Comparison of ENCODE assay signal across 9 mouse cellular contexts in the genomic region with DNA sequence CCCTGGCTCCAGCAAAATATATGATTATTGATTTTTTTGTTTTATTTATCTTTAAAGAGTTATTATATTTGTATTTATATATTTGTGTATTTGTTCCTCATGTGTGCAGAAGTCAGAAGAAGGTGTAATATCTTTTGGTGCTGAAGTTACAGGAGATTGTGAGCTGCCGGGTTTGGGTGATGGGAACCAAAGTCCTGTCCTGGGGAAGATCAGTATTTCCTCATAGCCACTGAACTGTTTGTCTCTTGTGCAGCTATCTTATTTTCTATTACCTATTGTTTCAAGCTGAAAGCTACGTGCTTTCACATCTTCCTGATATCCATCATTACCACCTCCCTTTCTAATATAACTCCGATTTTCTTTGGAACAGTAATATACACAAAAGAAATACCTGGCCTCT. TPM values are rescaled to one million over a fixed set of nuclear protein-coding genes. Genes with fewer than 3 reads are reported as not detected.
DNase-seq lines count a peak whose midpoint lies in the region; ATAC-seq and TF ChIP-seq lines count a peak whose summit lies in the region.
"Had no signal": no experiment of that assay in that cellular context is flagged by ENCODE, and none has a peak within 500 bp of the region (broad histone marks: within the 10 kb centered on the region; RNA-seq: fewer than 3 reads in every experiment).

No protein-coding gene starts in this region.

- no peak for TF ChIP-seq POLR2A in myocyte (IDR thresholded peaks at IDR 0.05; ENCODE audit: insufficient read length, low read depth)

- peak overlapping the region; percentile 82 for H3ac ChIP-seq in myocyte (ENCODE audit: control insufficient read depth, insufficient read length)

- peaks cover 4% of the 10 kb centered on the region; the same call in 1 of the 2 replicates for H3K36me3 ChIP-seq in kidney, postnatal 0 days (ENCODE audit: insufficient read depth, low read length)
- peaks cover 22% of the 10 kb centered on the region for H3K36me3 ChIP-seq in embryonic facial prominence, embryonic 10.5 days (replicated peaks)
- peaks cover 15% of the 10 kb centered on the region for H3K36me3 ChIP-seq in intestine, embryonic 14.5 days (ENCODE audit: control insufficient read depth, insufficient read depth, low read length)
- no peaks in the 10 kb centered on the region for H3K36me3 ChIP-seq in myocyte (ENCODE audit: control insufficient read depth, insufficient read depth)

- peak overlapping the region; percentile 57 for H3K4me2 ChIP-seq in kidney, postnatal 0 days (ENCODE audit: low read length)
- H3K4me2 ChIP-seq in intestine, embryonic 14.5 days (ENCODE audit: low read length): peak overlapping the region; percentile 48
- peak overlapping the region; percentile 67 for H3K4me2 ChIP-seq in myocyte (ENCODE audit: low read depth)

- peaks cover 29% of the 10 kb centered on the region for H3K79me2 ChIP-seq in myocyte (ENCODE audit: control insufficient read depth, insufficient read depth)

- DNase-seq in kidney, postnatal 0 days (ENCODE audit: low spot score): no peak
- DNase-seq in kidney, adult 9 months: no peak
- no peak for DNase-seq in embryonic facial prominence, embryonic 10.5 days (ENCODE audit: low spot score)
- no peak for DNase-seq in intestine, embryonic 14.5 days (ENCODE audit: low spot score)
- DNase-seq in adrenal gland, adult (ENCODE audit: inconsistent age in 2 of 2, low spot score in 1 of 2): no peak
- DNase-seq in frontal cortex, adult 2 months (ENCODE audit: extremely low spot score in 1 of 2, low spot score in 1 of 2): no peak

- peak overlapping the region; percentile 95; the same call in 1 of the 2 replicates for H3K9ac ChIP-seq in kidney, postnatal 0 days (ENCODE audit: low read depth, low read length)
- H3K9ac ChIP-seq in intestine, embryonic 14.5 days (ENCODE audit: low read length): peak overlapping the region; percentile 90; the same call in 1 of the 2 replicates

- H3K9me3 ChIP-seq in kidney, postnatal 0 days (replicated peaks; ENCODE audit: low read length): no peaks in the 10 kb centered on the region
- H3K9me3 ChIP-seq in embryonic facial prominence, embryonic 10.5 days: no peaks in the 10 kb centered on the region
- no peaks in the 10 kb centered on the region for H3K9me3 ChIP-seq in intestine, embryonic 14.5 days (ENCODE audit: control insufficient read depth, low read length)

- H3K4me3 ChIP-seq in kidney, postnatal 0 days (replicated peaks; ENCODE audit: low read depth, low read length): peak overlapping the region; percentile 93
- peak overlapping the region; percentile 99 for H3K4me3 ChIP-seq in embryonic facial prominence, embryonic 10.5 days
- H3K4me3 ChIP-seq in intestine, embryonic 14.5 days (ENCODE audit: low read depth, low read length): peak overlapping the region; percentile 83
- peak overlapping the region; percentile 36 for H3K4me3 ChIP-seq in myocyte

- H3K27me3 ChIP-seq in kidney, postnatal 0 days (ENCODE audit: insufficient read depth, low read length): no peaks in the 10 kb centered on the region
- no peaks in the 10 kb centered on the region for H3K27me3 ChIP-seq in embryonic facial prominence, embryonic 10.5 days (replicated peaks; ENCODE audit: low read depth, poor library complexity, severe bottlenecking)
- H3K27me3 ChIP-seq in intestine, embryonic 14.5 days (replicated peaks; ENCODE audit: control insufficient read depth, insufficient read depth, low read length): no peaks in the 10 kb centered on the region
- no peaks in the 10 kb centered on the region for H3K27me3 ChIP-seq in myocyte (ENCODE audit: control insufficient read depth, insufficient read depth, insufficient read length)

- WGBS in kidney, postnatal 0 days: 80% methylated on average over 3 of the region's 3 CpGs
- 75% methylated on average over 3 of the region's 3 CpGs for WGBS in embryonic facial prominence, embryonic 10.5 days
- WGBS in intestine, embryonic 14.5 days: 75% methylated on average over 3 of the region's 3 CpGs

- no peak for TF ChIP-seq CTCF in kidney, postnatal 0 days (IDR thresholded peaks at IDR 0.05; ENCODE audit: low read depth)

- 0 out of 2 replicates have a peak, but pooled peaks cover 3% of the 10 kb centered on the region for H3K4me1 ChIP-seq in kidney, postnatal 0 days (replicated peaks; ENCODE audit: insufficient read depth, low read length)
- peaks cover 8% of the 10 kb centered on the region; the same call in 1 of the 2 replicates for H3K4me1 ChIP-seq in embryonic facial prominence, embryonic 10.5 days
- 0 out of 2 replicates have a peak, but pooled peaks cover 2% of the 10 kb centered on the region for H3K4me1 ChIP-seq in intestine, embryonic 14.5 days (replicated peaks; ENCODE audit: control insufficient read depth, insufficient read depth, low read length)

- H3K27ac ChIP-seq in kidney, postnatal 0 days: no peak overlapping the region
- H3K27ac ChIP-seq in embryonic facial prominence, embryonic 10.5 days (replicated peaks): peak overlapping the region; percentile 94; the same call in 1 of the 2 replicates
- H3K27ac ChIP-seq in intestine, embryonic 14.5 days (ENCODE audit: low read depth): peak overlapping the region; percentile 80; the same call in 1 of the 2 replicates

- ATAC-seq in kidney, postnatal 0 days (replicated peaks; ENCODE audit: low FRiP score, low read depth): no peak
- ATAC-seq in intestine, embryonic 14.5 days (replicated peaks; ENCODE audit: low FRiP score, low TSS enrichment, low read depth): no peak
- ATAC-seq in megakaryocyte-erythroid progenitor cell, adult 5-6 weeks (replicated peaks; ENCODE audit: low FRiP score, low TSS enrichment, poor library complexity, severe bottlenecking): no peak

TF ChIP-seq in myocyte, 11 proteins besides CTCF, POLR2A, EP300 and RAD21:
- TF ChIP-seq POLR2AphosphoS2 (IDR thresholded peaks at IDR 0.05; ENCODE audit: insufficient read length, low read depth) (no peak), TCF12 (IDR thresholded peaks at IDR 0.05; ENCODE audit: insufficient read depth, poor library complexity, severe bottlenecking) (no peak), TCF3 (IDR thresholded peaks at IDR 0.05; ENCODE audit: insufficient read length, low read depth) (no peak), MYOD1 (IDR thresholded peaks at IDR 0.05; ENCODE audit: control insufficient read depth in 1 of 3, insufficient read length in 2 of 3, low read depth in 2 of 3) (no peak), CEBPB (IDR thresholded peaks at IDR 0.05; ENCODE audit: insufficient read depth, poor library complexity, severe bottlenecking) (no peak), REST (IDR thresholded peaks at IDR 0.05; ENCODE audit: insufficient read depth, insufficient read length) (no peak), USF1 (IDR thresholded peaks at IDR 0.05; ENCODE audit: low read depth) (no peak), SRF (IDR thresholded peaks at IDR 0.05; ENCODE audit: control insufficient read depth, insufficient read length, low read depth) (no peak), E2F4 (IDR thresholded peaks at IDR 0.05; ENCODE audit: insufficient read depth) (no peak), MAX (IDR thresholded peaks at IDR 0.05; ENCODE audit: low read depth) (no peak), MYOG (IDR thresholded peaks at IDR 0.05; ENCODE audit: control insufficient read depth in 1 of 3, insufficient read depth in 1 of 3, insufficient read length in 2 of 3, low read depth in 2 of 3) (no peak)

RNA-seq across cellular contexts. Expression of gene Uhmk1, which starts 0.4 kb away (rescaled TPM):
- polyA plus RNA-seq in kidney, postnatal 0 days (2015; fragmentation: Nextera tagmentation; extraction: Ambion mirVana): 6.6 and 7.0 TPM in 2 replicates
- 10.6 and 11.3 TPM in 2 replicates for polyA plus RNA-seq in embryonic facial prominence, embryonic 10.5 days (2016; fragmentation: Nextera tagmentation; extraction: Ambion mirVana)
- polyA plus RNA-seq in intestine, embryonic 14.5 days (2014; fragmentation: Nextera tagmentation; extraction: Ambion mirVana): 11.3 and 11.9 TPM in 2 replicates
- polyA plus RNA-seq in myocyte (2012; fragmentation: generic; extraction: Trizol): 6.3 TPM
- total RNA-seq in megakaryocyte-erythroid progenitor cell, adult 5-6 weeks (2014; fragmentation: Nextera tagmentation): 35.4 and 48.3 TPM in 2 replicates
- 55.7 and 57.4 TPM in 2 replicates for total RNA-seq in megakaryocyte-erythroid progenitor cell, adult 5-6 weeks (2017)
- polyA plus RNA-seq in frontal cortex, adult 2 months (2012; rRNA removed): 75.1 and 75.6 TPM in 2 replicates

RNA-seq across cellular contexts. Expression of gene Sh2d1b2, which starts 17.0 kb away (rescaled TPM):
- polyA plus RNA-seq in kidney, postnatal 0 days (2015; fragmentation: Nextera tagmentation; extraction: Ambion mirVana): not detected in 2 replicates
- not detected in 2 replicates for polyA plus RNA-seq in embryonic facial prominence, embryonic 10.5 days (2016; fragmentation: Nextera tagmentation; extraction: Ambion mirVana)
- not detected in 2 replicates for polyA plus RNA-seq in intestine, embryonic 14.5 days (2014; fragmentation: Nextera tagmentation; extraction: Ambion mirVana)
- polyA plus RNA-seq in myocyte (2012; fragmentation: generic; extraction: Trizol): not detected
- not detected in 2 replicates for total RNA-seq in megakaryocyte-erythroid progenitor cell, adult 5-6 weeks (2014; fragmentation: Nextera tagmentation)
- total RNA-seq in megakaryocyte-erythroid progenitor cell, adult 5-6 weeks (2017): not detected in 2 replicates
- 0.04 TPM in 1 of 2 replicates, not detected in the other for polyA plus RNA-seq in frontal cortex, adult 2 months (2012; rRNA removed)
- total RNA-seq: gastrocnemius, adult 8-10 months had no signal

RNA-seq across cellular contexts. Expression of gene Uap1, which starts 40.8 kb away (rescaled TPM):
- 53.0 and 53.6 TPM in 2 replicates for polyA plus RNA-seq in kidney, postnatal 0 days (2015; fragmentation: Nextera tagmentation; extraction: Ambion mirVana)
- 56.3 and 56.5 TPM in 2 replicates for polyA plus RNA-seq in embryonic facial prominence, embryonic 10.5 days (2016; fragmentation: Nextera tagmentation; extraction: Ambion mirVana)
- polyA plus RNA-seq in intestine, embryonic 14.5 days (2014; fragmentation: Nextera tagmentation; extraction: Ambion mirVana): 48.1 and 49.0 TPM in 2 replicates
- 16.6 TPM for polyA plus RNA-seq in myocyte (2012; fragmentation: generic; extraction: Trizol)
- 76.7 and 79.4 TPM in 2 replicates for total RNA-seq in megakaryocyte-erythroid progenitor cell, adult 5-6 weeks (2014; fragmentation: Nextera tagmentation)
- 86.8 and 184 TPM in 2 replicates for total RNA-seq in megakaryocyte-erythroid progenitor cell, adult 5-6 weeks (2017)
- polyA plus RNA-seq in frontal cortex, adult 2 months (2012; rRNA removed): 42.6 and 43.6 TPM in 2 replicates

Comparison
In these comparisons a context has a peak if more than half of its experiments do, and no peak if none do; other contexts are left out.
1. H3K4me3 ChIP-seq: peak in every context shown above with its lines; median percentile 99 in embryonic facial prominence, embryonic 10.5 days; 93 in kidney, postnatal 0 days; 83 in intestine, embryonic 14.5 days; 36 in myocyte.